Mouse (Mus musculus) heart, embryonic 13.5 days (tissue): ENCODE results near the gene Trim60. TPM values are rescaled to one million over a fixed set of nuclear protein-coding genes. Genes with fewer than 3 reads are reported as not detected.

Source experiments
- ATAC-seq: fragments of 200-750 bp; cut with Nextera tagmentation; 2 replicates; pipeline ENCODE4 v1.8.0; 2017; ENCODE audit warnings: moderate TSS enrichment; ENCODE audit not compliant: insufficient number of reproducible peaks, low FRiP score, low TSS enrichment; ENCODE audit errors: extremely low read depth
- H3K27ac ChIP-seq: fragments of 300-500 bp; sonication (generic); replicated peaks from 2 replicates; pipeline ENCODE4 v1.5.1; 2015; ENCODE audit warnings: moderate library complexity, mild to moderate bottlenecking, inconsistent platforms
- H3K27me3 ChIP-seq: fragments of 300-500 bp; sonication (generic); replicated peaks from 2 replicates; pipeline ENCODE4 v1.6.1; 2015; ENCODE audit warnings: mild to moderate bottlenecking, inconsistent platforms
- H3K36me3 ChIP-seq: fragments of 300-500 bp; sonication (generic); 2 replicates; pipeline ENCODE4 v1.6.1; 2015; ENCODE audit warnings: mild to moderate bottlenecking, inconsistent platforms
- H3K4me1 ChIP-seq: fragments of 300-500 bp; sonication (generic); 2 replicates; pipeline ENCODE4 v1.6.1; 2015; ENCODE audit warnings: inconsistent platforms
- H3K4me2 ChIP-seq: fragments of 300-500 bp; sonication (generic); 2 replicates; pipeline ENCODE4 v1.6.1; 2015; ENCODE audit warnings: inconsistent platforms, mild to moderate bottlenecking, moderate library complexity
- H3K4me3 ChIP-seq: fragments of 300-500 bp; sonication (generic); 2 replicates; pipeline ENCODE4 v1.5.1; 2015; ENCODE audit warnings: moderate library complexity, mild to moderate bottlenecking, inconsistent platforms
- H3K9ac ChIP-seq: fragments of 300-500 bp; sonication (generic); 2 replicates; pipeline ENCODE4 v1.6.1; 2015; ENCODE audit warnings: inconsistent platforms, mild to moderate bottlenecking, moderate library complexity
- H3K9me3 ChIP-seq: fragments of 300-500 bp; sonication (generic); 2 replicates; pipeline ENCODE4 v1.6.1; 2016; ENCODE audit warnings: inconsistent platforms
- WGBS: fragments of 180-500 bp; shearing (Covaris S2); methylation state at CpG from one replicate; pipeline ENCODE4 v1.1.7; 2015; ENCODE audit warnings: mixed read lengths; 5-methylcytosine and 5-hydroxymethylcytosine counted together
- polyA plus RNA-seq: library from polyadenylated mRNA; unstranded; fragments of >200 nt; fragmentation: Nextera tagmentation; extraction: Ambion mirVana; gene quantifications from 2 replicates; pipeline ENCODE4 v1.2.1, GENCODE M21; 2015

The Trim60 gene
- 0.05 TPM in 1 of 2 replicates, not detected in the other for polyA plus RNA-seq

DNA sequence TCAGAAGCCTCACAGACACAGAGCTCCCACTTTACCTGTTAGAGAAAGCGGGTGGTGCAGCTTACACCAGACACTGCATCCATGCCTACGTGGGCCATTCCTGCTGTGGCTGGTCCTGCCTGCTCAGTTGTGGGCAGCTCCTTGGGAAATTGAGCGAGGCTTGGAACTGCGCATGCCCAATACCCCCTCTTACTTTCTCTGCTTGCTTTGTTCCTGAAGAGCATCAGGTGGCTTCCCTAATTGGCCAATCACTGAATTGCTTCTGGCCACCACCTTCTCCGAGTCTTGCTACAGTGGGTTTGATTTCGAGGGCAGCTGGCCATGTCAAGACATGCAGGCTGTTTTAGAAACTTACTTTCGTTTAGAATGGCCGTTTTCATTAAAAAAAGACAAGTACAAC lies at the start of gene Trim60, which contains the start of gene Trim61:
Trim60 (minus strand) TSS at position 162 of the 400 bp plus-strand sequence.
Trim61 (minus strand) TSS at position 101 of the 400 bp plus-strand sequence.
- 81% methylated on average over 8 of the region's 8 CpGs for WGBS
- H3K36me3 ChIP-seq, result no peaks in the 10 kb centered on the region
- no peak within 1 kb of the TSS for H3K4me3 ChIP-seq
- H3K9me3 ChIP-seq, result no peaks in the 10 kb centered on the region
- H3K4me1 ChIP-seq, result no peaks in the 10 kb centered on the region
- no peak for ATAC-seq
- H3K4me2 ChIP-seq, result no peak within 1 kb of the TSS
- no peak within 1 kb of the TSS for H3K9ac ChIP-seq
- no peaks in the 10 kb centered on the region for H3K27me3 ChIP-seq
- H3K27ac ChIP-seq, result no peak within 1 kb of the TSS

GRCm38 (mm10) chr8:65067694-65068472 lies 49.5 kb upstream of the Trim60 start:
- H3K4me2 ChIP-seq, result no peak overlapping the region
- 48% methylated on average over 10 of the region's 10 CpGs for WGBS
- no peaks in the 10 kb centered on the region for H3K27me3 ChIP-seq
- no peaks in the 10 kb centered on the region for H3K36me3 ChIP-seq
- H3K4me1 ChIP-seq, result no peaks in the 10 kb centered on the region
- H3K9me3 ChIP-seq, result 0 out of 2 replicates have a peak, but pooled peaks cover 3% of the 10 kb centered on the region
- H3K4me3 ChIP-seq, result no peak overlapping the region
- H3K27ac ChIP-seq, result no peak overlapping the region
- H3K9ac ChIP-seq, result no peak overlapping the region
- no peak for ATAC-seq

- 0 out of 2 replicates have a peak, but pooled peaks cover 3% of the 10 kb centered on the region for H3K9me3 ChIP-seq
- H3K36me3 ChIP-seq, result no peaks in the 10 kb centered on the region
- 88% methylated on average over 4 of the region's 4 CpGs for WGBS
- H3K27me3 ChIP-seq, result no peaks in the 10 kb centered on the region
- no peak for ATAC-seq
- H3K9ac ChIP-seq, result no peak overlapping the region
- no peak overlapping the region for H3K27ac ChIP-seq
- H3K4me1 ChIP-seq, result no peaks in the 10 kb centered on the region
- H3K4me2 ChIP-seq, result no peak overlapping the region
- H3K4me3 ChIP-seq, result no peak overlapping the region
Measured at GRCm38 (mm10) chr8:65067031-65067430, 48.6 kb upstream of the Trim60 start.

GRCm38 (mm10) chr8:65065622-65066021 lies 47.2 kb upstream of the Trim60 start:
- no peaks in the 10 kb centered on the region for H3K27me3 ChIP-seq
- H3K36me3 ChIP-seq, result no peaks in the 10 kb centered on the region
- H3K9ac ChIP-seq, result no peak overlapping the region
- H3K4me3 ChIP-seq, result no peak overlapping the region
- H3K4me1 ChIP-seq, result no peaks in the 10 kb centered on the region
- no peak overlapping the region for H3K4me2 ChIP-seq
- 0 out of 2 replicates have a peak, but pooled peaks cover 3% of the 10 kb centered on the region for H3K9me3 ChIP-seq
- H3K27ac ChIP-seq, result no peak overlapping the region
- 78% methylated on average over 3 of the region's 3 CpGs for WGBS
- no peak for ATAC-seq

GRCm38 (mm10) chr8:65064071-65064470 lies 45.7 kb upstream of the Trim60 start:
- Histone ChIP-seq H3K4me3 (no peak overlapping the region), H3K4me2 (no peak overlapping the region), H3K27me3 (no peaks in the 10 kb centered on the region), H3K9me3 (0 out of 2 replicates have a peak, but pooled peaks cover under 1% of the 10 kb centered on the region), H3K36me3 (no peaks in the 10 kb centered on the region), H3K4me1 (no peaks in the 10 kb centered on the region), H3K27ac (no peak overlapping the region), H3K9ac (no peak overlapping the region)
- 51% methylated on average over 2 of the region's 2 CpGs for WGBS
- ATAC-seq, result no peak

DNA sequence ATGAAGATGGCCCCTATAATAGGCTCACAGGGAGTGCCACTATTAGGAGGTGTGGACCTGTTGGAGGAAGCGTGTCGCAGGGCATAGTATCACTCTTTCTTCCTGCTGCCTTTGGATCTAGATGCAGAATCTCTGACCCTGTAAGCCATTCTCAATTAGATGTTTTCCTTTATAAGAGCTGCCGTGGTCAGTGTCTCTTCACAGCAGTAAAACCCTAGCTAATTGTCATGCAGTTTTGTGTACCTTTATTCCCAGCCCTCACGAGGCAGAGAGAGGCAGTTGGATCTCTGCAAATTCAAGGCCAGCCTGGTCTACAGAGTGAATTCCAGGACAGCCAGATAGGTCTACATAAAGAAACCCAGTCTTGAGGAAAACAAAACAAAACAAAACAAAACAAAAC lies 43.8 kb upstream of the Trim60 start:
- no peaks in the 10 kb centered on the region for H3K36me3 ChIP-seq
- H3K4me1 ChIP-seq, result no peaks in the 10 kb centered on the region
- no peak overlapping the region for H3K4me2 ChIP-seq
- WGBS, result 82% methylated on average over 4 of the region's 4 CpGs
- H3K27me3 ChIP-seq, result no peaks in the 10 kb centered on the region
- no peaks in the 10 kb centered on the region for H3K9me3 ChIP-seq
- ATAC-seq, result no peak
- no peak overlapping the region for H3K4me3 ChIP-seq
- no peak overlapping the region for H3K27ac ChIP-seq
- H3K9ac ChIP-seq, result no peak overlapping the region

DNA sequence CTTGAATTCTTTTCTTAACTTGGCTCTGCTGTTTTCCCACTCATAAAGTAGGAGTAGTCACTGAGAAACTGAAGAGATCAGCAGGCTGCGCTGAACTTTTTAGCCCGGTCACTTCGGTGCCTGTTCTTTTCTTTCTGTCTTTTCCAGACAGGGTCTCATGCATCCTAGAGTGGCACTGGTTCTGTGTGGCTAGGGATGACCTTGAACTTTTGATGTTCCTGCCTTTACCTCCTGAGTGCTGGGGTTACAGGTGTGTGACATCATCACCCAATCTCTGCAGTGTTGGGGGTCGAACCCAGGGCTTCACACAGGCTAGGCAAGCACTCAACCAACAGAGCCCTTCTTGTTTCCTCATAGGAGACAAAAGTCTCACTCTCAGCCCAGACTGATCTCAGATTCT lies 38.3 kb upstream of the Trim60 start:
- Histone ChIP-seq H3K4me2 (no peak overlapping the region), H3K4me1 (no peaks in the 10 kb centered on the region), H3K36me3 (no peaks in the 10 kb centered on the region), H3K4me3 (no peak overlapping the region), H3K9ac (no peak overlapping the region), H3K27ac (no peak overlapping the region), H3K27me3 (no peaks in the 10 kb centered on the region), H3K9me3 (no peaks in the 10 kb centered on the region)
- WGBS, result 76% methylated on average over 4 of the region's 4 CpGs
- no peak for ATAC-seq

GRCm38 (mm10) chr8:65053968-65054367 lies 35.6 kb upstream of the Trim60 start:
- Histone ChIP-seq H3K4me2 (no peak overlapping the region), H3K27ac (no peak overlapping the region), H3K4me3 (no peak overlapping the region), H3K9ac (no peak overlapping the region), H3K4me1 (no peaks in the 10 kb centered on the region), H3K9me3 (peaks cover 3% of the 10 kb centered on the region; the same call in 1 of the 2 replicates), H3K27me3 (no peaks in the 10 kb centered on the region), H3K36me3 (no peaks in the 10 kb centered on the region)
- ATAC-seq, result no peak
- WGBS, result 71% methylated on average over 5 of the region's 5 CpGs

DNA sequence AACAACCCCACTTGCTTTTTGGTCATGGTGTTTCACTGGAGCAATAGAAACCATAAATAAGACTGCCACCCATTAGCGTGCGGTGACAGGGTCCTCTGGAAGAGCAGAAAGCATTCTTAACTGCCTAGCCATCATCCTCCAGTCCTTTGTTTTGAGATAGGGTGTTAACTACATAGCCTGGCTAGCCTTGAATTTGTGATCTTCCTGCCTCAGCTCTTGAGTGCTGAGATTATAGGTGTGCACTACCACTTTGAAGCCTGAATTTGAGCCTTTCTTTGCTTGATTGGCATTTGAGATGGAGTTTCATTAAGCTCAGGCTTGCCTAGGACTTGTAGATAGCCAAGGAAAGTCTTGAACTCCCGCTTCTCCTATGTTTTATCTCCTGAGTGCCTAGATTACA lies 35.2 kb upstream of the Trim60 start:
- Histone ChIP-seq H3K27me3 (no peaks in the 10 kb centered on the region), H3K4me1 (no peaks in the 10 kb centered on the region), H3K9ac (no peak overlapping the region), H3K4me2 (no peak overlapping the region), H3K36me3 (no peaks in the 10 kb centered on the region), H3K27ac (no peak overlapping the region), H3K4me3 (no peak overlapping the region), H3K9me3 (peaks cover 3% of the 10 kb centered on the region; the same call in 1 of the 2 replicates)
- WGBS, result 82% methylated on average over 3 of the region's 3 CpGs
- ATAC-seq, result no peak

GRCm38 (mm10) chr8:65047801-65048200 lies 29.4 kb upstream of the Trim60 start:
- 77% methylated on average over 4 of the region's 4 CpGs for WGBS
- Histone ChIP-seq H3K4me2 (no peak overlapping the region), H3K4me3 (no peak overlapping the region)

DNA sequence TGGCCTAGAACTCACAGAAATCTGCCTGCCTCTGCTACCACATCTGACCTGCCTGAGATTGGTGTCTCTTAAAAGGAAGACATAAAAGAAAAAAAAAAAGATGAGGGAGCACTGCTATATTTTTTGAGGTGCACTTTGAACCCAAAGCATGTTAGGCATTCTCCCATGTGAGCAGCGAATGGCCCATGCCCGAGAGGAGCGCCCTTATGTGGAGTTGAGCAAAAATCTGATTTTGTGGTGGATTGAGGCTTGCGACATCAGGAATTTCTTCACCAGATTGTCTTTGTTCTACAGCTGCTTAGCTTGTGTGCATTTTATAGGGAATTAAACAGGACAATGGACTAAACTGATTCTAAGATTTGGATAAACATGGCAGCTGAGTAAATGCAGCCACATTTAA lies 28.8 kb upstream of the Trim60 start:
- H3K36me3 ChIP-seq, result no peaks in the 10 kb centered on the region
- H3K4me2 ChIP-seq, result no peak overlapping the region
- WGBS, result 84% methylated on average over 4 of the region's 4 CpGs
- H3K9ac ChIP-seq, result no peak overlapping the region
- H3K27ac ChIP-seq, result no peak overlapping the region
- no peak for ATAC-seq
- no peak overlapping the region for H3K4me3 ChIP-seq
- H3K4me1 ChIP-seq, result no peaks in the 10 kb centered on the region
- peaks cover 3% of the 10 kb centered on the region; the same call in 1 of the 2 replicates for H3K9me3 ChIP-seq
- no peaks in the 10 kb centered on the region for H3K27me3 ChIP-seq

More at GRCm38 (mm10) chr8:65047801-65048200, 29.4 kb upstream of the Trim60 start:
- Histone ChIP-seq H3K27ac (no peak overlapping the region), H3K9ac (no peak overlapping the region), H3K4me1 (no peaks in the 10 kb centered on the region), H3K27me3 (no peaks in the 10 kb centered on the region), H3K9me3 (peaks cover 3% of the 10 kb centered on the region; the same call in 1 of the 2 replicates), H3K36me3 (no peaks in the 10 kb centered on the region)
- ATAC-seq, result no peak

GRCm38 (mm10) chr8:65046565-65046964 lies 28.2 kb upstream of the Trim60 start:
- no peaks in the 10 kb centered on the region for H3K36me3 ChIP-seq
- ATAC-seq, result no peak
- 0 out of 2 replicates have a peak overlapping the region, but pooled peaks have one; percentile 25 for H3K9ac ChIP-seq
- no peaks in the 10 kb centered on the region for H3K27me3 ChIP-seq
- WGBS, result 45% methylated on average over 5 of the region's 5 CpGs
- no peak overlapping the region for H3K4me3 ChIP-seq
- no peaks in the 10 kb centered on the region for H3K4me1 ChIP-seq
- H3K4me2 ChIP-seq, result peak overlapping the region; percentile 48
- H3K27ac ChIP-seq, result no peak overlapping the region
- peaks cover 3% of the 10 kb centered on the region; the same call in 1 of the 2 replicates for H3K9me3 ChIP-seq
